Mouse (Mus musculus) myocyte (in vitro differentiated cells): ENCODE measurements around the gene Relt.

Source experiments
- MAX ChIP-seq: IDR thresholded peaks from one replicate; pipeline ENCODE4 v1.6.1; 2011; ENCODE audit warnings: low read depth, mild to moderate bottlenecking, control low read depth
- POLR2A ChIP-seq: IDR thresholded peaks from one replicate; pipeline ENCODE4 v1.6.1; 2011; ENCODE audit warnings: low read depth, mild to moderate bottlenecking, control low read depth, moderate library complexity; ENCODE audit not compliant: insufficient read length
- POLR2AphosphoS2 ChIP-seq: IDR thresholded peaks from one replicate; pipeline ENCODE4 v1.6.1; 2011; ENCODE audit warnings: low read depth, control low read depth; ENCODE audit not compliant: insufficient read length

- TF ChIP-seq MAX = no peak
- no peak for TF ChIP-seq POLR2A
- TF ChIP-seq POLR2AphosphoS2 = no peak
These were observed 18.3 kb upstream of the Relt start for GRCm38 (mm10) chr7:100881531-100881930.
